Mouse (Mus musculus) kidney, embryonic 14.5 days (tissue): ENCODE data around the gene Pabpc1l. TPM values are rescaled to one million over a fixed set of nuclear protein-coding genes. Genes with fewer than 3 reads are reported as not detected.
"Not testable (repeated sequence)": the region's sequence is repeated elsewhere in the genome, so short reads cannot be mapped to it uniquely, and the experiment has no call there.

Experiments used
- ATAC-seq: fragments of 200-750 bp; cut with Nextera tagmentation; 2 replicates; pipeline ENCODE4 v1.8.0; 2017; ENCODE audit warnings: moderate number of reproducible peaks, mild to moderate bottlenecking, moderate TSS enrichment, moderate library complexity; ENCODE audit not compliant: low FRiP score, low TSS enrichment
- H3K27ac ChIP-seq: fragments of 300-500 bp; sonication (generic); 2 replicates; pipeline ENCODE4 v1.5.1; 2014; ENCODE audit warnings: low read depth, mild to moderate bottlenecking, low read length, moderate library complexity, mixed read lengths
- H3K27me3 ChIP-seq: fragments of 300-500 bp; sonication (generic); 2 replicates; pipeline ENCODE4 v1.6.1; 2014; ENCODE audit warnings: mild to moderate bottlenecking, low read length; ENCODE audit not compliant: control insufficient read depth, insufficient read depth
- H3K36me3 ChIP-seq: fragments of 300-500 bp; sonication (generic); 2 replicates; pipeline ENCODE4 v1.6.1; 2014; ENCODE audit warnings: low read length, mixed read lengths; ENCODE audit not compliant: control insufficient read depth, insufficient read depth
- H3K4me1 ChIP-seq: fragments of 300-500 bp; sonication (generic); 2 replicates; pipeline ENCODE4 v1.6.1; 2014; ENCODE audit warnings: low read length, mixed read lengths; ENCODE audit not compliant: control insufficient read depth, insufficient read depth
- H3K4me2 ChIP-seq: fragments of 300-500 bp; sonication (generic); replicated peaks from 2 replicates; pipeline ENCODE4 v1.6.1; 2014; ENCODE audit warnings: low read depth, mild to moderate bottlenecking, low read length
- H3K4me3 ChIP-seq: fragments of 300-500 bp; sonication (generic); 2 replicates; pipeline ENCODE4 v1.5.1; 2014; ENCODE audit warnings: mild to moderate bottlenecking, low read length
- H3K9ac ChIP-seq: fragments of 300-500 bp; sonication (generic); 2 replicates; pipeline ENCODE4 v1.6.1; 2014; ENCODE audit warnings: low read depth, mild to moderate bottlenecking, low read length, moderate library complexity
- H3K9me3 ChIP-seq: fragments of 300-500 bp; sonication (generic); 2 replicates; pipeline ENCODE4 v1.6.1; 2016; ENCODE audit warnings: low read length; ENCODE audit not compliant: control insufficient read depth
- WGBS: fragments of 180-500 bp; shearing (Covaris S2); extraction: QIAGEN DNeasy Blood & Tissue Kit; methylation state at CpG from one replicate; pipeline ENCODE4 v1.1.7; 2014; 5-methylcytosine and 5-hydroxymethylcytosine counted together
- polyA plus RNA-seq: library from polyadenylated mRNA; unstranded; fragments of >200 nt; fragmentation: Nextera tagmentation; extraction: Ambion mirVana; gene quantifications from 2 replicates; pipeline ENCODE4 v1.2.1, GENCODE M21; 2014

Gene Pabpc1l
- polyA plus RNA-seq, 1 experiment from 2014 or later: 2.7 TPM

DNA sequence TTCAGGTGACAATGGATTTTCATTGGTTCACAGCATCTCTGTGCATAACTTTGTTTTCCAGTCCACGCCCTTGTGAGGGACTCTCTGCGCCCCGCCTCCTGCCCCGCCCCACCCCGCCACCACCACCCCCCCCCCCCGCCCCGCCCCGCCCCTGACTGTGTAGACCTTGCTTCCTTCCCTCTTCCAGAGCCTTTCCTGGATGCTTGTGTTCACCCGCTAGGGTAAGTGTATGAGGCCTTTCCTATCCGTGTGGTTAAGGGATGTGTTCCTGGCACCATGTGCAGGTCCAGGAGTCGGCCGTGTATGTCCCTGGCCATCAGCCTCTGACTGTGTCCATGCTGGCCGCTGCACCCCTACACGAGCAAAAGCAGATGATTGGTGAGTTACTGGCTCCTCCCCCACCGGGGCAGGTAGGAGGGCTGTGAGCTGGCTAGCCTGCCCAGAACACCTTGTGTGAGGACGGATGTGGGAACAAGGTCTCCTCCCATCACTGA lies 22.0 kb downstream of the Pabpc1l start:
- no peak overlapping the region for H3K27ac ChIP-seq

GRCm38 (mm10) chr2:164053767-164054166 lies 28.5 kb downstream of the Pabpc1l start:
- H3K9me3 ChIP-seq: no peaks in the 10 kb centered on the region
- H3K9ac ChIP-seq: no peak overlapping the region
- H3K27ac ChIP-seq: no peak overlapping the region
- peaks cover 64% of the 10 kb centered on the region for H3K36me3 ChIP-seq
- H3K4me2 ChIP-seq: no peak overlapping the region
- no peaks in the 10 kb centered on the region for H3K27me3 ChIP-seq
- 90% methylated on average over 8 of the region's 8 CpGs for WGBS
- H3K4me1 ChIP-seq: no peaks in the 10 kb centered on the region
- no peak overlapping the region for H3K4me3 ChIP-seq
- ATAC-seq: no peak

More for the DNA sequence above, 22.0 kb downstream of the Pabpc1l start:
- Histone ChIP-seq H3K36me3 (peaks cover 6% of the 10 kb centered on the region; the same call in 1 of the 2 replicates), H3K4me1 (no peaks in the 10 kb centered on the region), H3K27me3 (no peaks in the 10 kb centered on the region), H3K4me2 (peak overlapping the region; percentile 47), H3K9me3 (no peaks in the 10 kb centered on the region), H3K9ac (no peak overlapping the region), H3K4me3 (peak overlapping the region; percentile 28)
- peak; percentile 80 for ATAC-seq
- 3% methylated on average over 12 of the region's 16 CpGs for WGBS

DNA sequence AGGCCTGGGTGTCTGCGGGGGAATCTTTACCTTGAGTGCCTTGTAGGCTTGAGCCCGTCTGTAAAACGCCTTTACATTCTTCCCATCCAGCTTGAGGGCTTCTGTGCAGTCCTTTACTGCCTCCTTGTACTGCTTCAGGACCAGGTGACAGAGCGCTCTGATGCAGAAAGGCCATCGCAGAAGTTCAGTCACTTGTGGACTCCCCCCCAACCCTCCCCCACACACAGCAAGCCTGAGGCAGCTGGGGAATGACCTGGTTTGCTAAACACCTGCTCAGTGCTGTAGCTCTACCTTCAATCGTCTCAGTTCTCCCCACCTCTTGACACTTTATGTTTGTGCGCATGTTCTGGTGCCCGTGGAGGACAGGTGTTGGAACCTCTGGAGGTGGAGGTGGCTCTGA lies 29.4 kb downstream of the Pabpc1l start:
- ATAC-seq: no peak
- Histone ChIP-seq H3K4me2 (no peak overlapping the region), H3K4me3 (no peak overlapping the region), H3K36me3 (peaks cover 73% of the 10 kb centered on the region), H3K4me1 (no peaks in the 10 kb centered on the region), H3K27ac (no peak overlapping the region), H3K9me3 (no peaks in the 10 kb centered on the region), H3K9ac (no peak overlapping the region), H3K27me3 (no peaks in the 10 kb centered on the region)
- 87% methylated on average over 8 of the region's 8 CpGs for WGBS

DNA sequence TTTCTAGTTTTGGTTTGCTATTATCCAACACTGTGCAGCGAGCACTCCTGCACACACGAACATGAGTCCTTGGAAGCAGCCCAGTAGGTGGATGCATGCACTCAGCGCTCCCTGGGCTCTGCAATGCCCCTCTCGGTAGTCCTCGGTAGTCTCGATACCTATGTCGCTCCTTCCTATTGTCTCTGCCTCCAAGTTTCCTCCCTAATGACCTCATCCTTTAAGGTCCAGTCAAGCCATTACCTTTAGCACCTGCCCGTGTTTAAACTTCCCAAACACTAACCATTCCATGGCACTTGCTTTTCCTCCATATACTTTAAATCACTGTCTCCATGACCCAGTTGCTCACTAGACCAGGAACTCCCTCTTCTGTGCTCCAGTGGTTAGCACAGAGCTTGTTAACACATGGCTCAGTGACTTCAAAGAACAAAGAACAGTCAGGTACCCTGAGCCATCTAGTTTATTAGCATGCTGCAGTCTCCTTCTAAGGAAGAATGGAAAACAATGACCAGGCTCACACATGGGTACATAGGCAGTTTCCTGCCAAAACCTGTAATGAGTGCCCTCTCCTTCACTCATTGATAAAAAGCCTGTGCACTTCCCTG lies 34.5 kb downstream of the Pabpc1l start:
- 0 out of 2 replicates have a peak, but pooled peaks cover 2% of the 10 kb centered on the region for H3K4me1 ChIP-seq
- no peaks in the 10 kb centered on the region for H3K9me3 ChIP-seq
- WGBS: 74% methylated on average over 8 of the region's 8 CpGs
- H3K9ac ChIP-seq: no peak overlapping the region
- no peaks in the 10 kb centered on the region for H3K27me3 ChIP-seq
- no peak overlapping the region for H3K4me2 ChIP-seq
- H3K27ac ChIP-seq: no peak overlapping the region
- H3K36me3 ChIP-seq: peaks cover 84% of the 10 kb centered on the region
- ATAC-seq: peak; percentile 79; the same call in 1 of the 2 replicates
- H3K4me3 ChIP-seq: no peak overlapping the region

DNA sequence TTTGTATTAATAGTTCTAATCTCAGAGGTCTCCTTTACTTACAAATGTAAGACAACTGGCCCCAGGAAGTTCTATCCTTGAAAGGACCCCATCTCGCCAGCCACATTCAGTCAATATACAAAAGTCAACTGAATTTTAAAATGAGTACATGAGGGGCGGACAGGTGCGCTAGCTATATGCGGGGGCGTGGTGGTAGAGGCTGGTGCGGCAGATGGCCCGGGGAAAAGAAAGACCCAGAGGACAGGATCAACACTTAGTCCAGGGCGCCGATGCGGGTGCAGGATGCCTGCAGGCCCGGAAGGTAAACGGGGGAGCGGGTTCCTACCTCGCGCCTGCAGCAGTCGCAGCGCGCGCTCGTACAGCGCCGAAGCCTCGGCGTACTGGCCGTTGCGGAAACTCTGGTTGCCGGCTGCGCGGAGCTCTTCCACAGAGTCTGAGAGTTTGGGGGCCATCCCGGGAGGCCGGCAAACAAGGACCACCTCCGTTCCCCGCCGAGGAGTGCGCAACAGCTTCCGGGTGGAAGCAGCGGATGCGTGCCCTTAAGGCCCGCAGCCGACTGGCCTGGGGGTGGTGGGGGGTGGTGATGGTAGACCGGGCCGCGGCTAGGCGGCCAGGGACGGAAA lies 45.0 kb downstream of the Pabpc1l start, which contains the start of gene Stk4:
Gene Stk4 (plus strand): TSS at position 181 of the 623 bp plus-strand sequence.
- peaks cover 14% of the 10 kb centered on the region; the same call in 1 of the 2 replicates for H3K36me3 ChIP-seq
- H3K4me3 ChIP-seq: peak within 1 kb of the TSS; percentile 80
- H3K4me2 ChIP-seq: peak within 1 kb of the TSS; percentile 83
- peak; percentile 32; the same call in 1 of the 2 replicates for ATAC-seq
- H3K4me1 ChIP-seq: peaks cover 21% of the 10 kb centered on the region
- peak within 1 kb of the TSS; percentile 88 for H3K9ac ChIP-seq
- no peaks in the 10 kb centered on the region for H3K9me3 ChIP-seq
- H3K27me3 ChIP-seq: no peaks in the 10 kb centered on the region
- peak within 1 kb of the TSS; percentile 83 for H3K27ac ChIP-seq
- WGBS: under 1% methylated on average over 45 of the region's 45 CpGs

DNA sequence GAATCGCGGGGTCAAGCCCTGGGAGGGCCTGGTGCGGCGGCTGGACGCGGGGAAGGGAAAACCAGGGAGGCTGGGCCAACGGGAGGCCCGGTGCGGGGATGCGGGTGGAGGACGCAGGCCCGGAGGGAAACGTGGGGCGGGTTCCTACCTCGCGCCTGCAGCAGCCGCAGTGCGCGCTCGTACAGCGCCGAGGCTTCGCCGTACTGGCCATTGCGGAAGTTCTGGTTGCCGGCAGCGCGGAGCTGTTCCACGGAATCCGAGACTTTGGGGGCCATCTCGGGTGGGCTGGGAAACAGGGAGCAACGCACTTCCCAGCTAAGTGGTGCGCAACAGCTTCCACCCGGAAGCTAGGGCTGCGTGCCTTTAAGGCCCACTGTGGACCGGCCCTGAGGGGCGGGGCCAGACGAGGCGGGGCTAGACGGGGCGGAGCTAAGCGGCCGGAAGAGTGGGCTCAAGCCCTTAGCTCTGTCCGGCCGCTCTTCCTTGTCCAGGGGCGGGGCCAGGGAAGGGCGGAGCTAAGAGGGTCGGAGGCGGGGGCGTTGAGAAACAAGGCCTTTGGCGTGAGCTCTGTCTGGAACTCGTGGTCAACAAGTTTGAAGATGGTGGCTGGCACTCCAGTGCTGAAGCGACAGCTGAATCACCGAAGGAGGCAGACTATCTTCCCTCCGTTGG lies 45.7 kb downstream of the Pabpc1l start, which contains the start of gene Tomm34:
Gene Tomm34 (minus strand): TSS at position 405 of the 672 bp plus-strand sequence.
- Histone ChIP-seq H3K27ac (peak within 1 kb of the TSS; percentile 83), H3K4me1 (peaks cover 23% of the 10 kb centered on the region), H3K36me3 (peaks cover 8% of the 10 kb centered on the region; the same call in 1 of the 2 replicates), H3K9ac (peak within 1 kb of the TSS; percentile 88), H3K4me2 (peak within 1 kb of the TSS; percentile 83), H3K4me3 (peak within 1 kb of the TSS; percentile 80), H3K9me3 (no peaks in the 10 kb centered on the region), H3K27me3 (no peaks in the 10 kb centered on the region)
- ATAC-seq: peak; percentile 98
- under 1% methylated on average over 48 of the region's 55 CpGs for WGBS

GRCm38 (mm10) chr2:164071437-164071820 lies 46.2 kb downstream of the Pabpc1l start:
- H3K9ac ChIP-seq, H3K36me3 ChIP-seq, H3K27ac ChIP-seq, ATAC-seq, H3K27me3 ChIP-seq, H3K9me3 ChIP-seq: not testable (repeated sequence)
- peaks cover 23% of the 10 kb centered on the region for H3K4me1 ChIP-seq
- H3K4me3 ChIP-seq: peak overlapping the region; percentile 80; the same call in 1 of the 2 replicates
- peak overlapping the region; percentile 83; the same call in 1 of the 2 replicates for H3K4me2 ChIP-seq
- WGBS: 76% methylated on average over 11 of the region's 11 CpGs

DNA sequence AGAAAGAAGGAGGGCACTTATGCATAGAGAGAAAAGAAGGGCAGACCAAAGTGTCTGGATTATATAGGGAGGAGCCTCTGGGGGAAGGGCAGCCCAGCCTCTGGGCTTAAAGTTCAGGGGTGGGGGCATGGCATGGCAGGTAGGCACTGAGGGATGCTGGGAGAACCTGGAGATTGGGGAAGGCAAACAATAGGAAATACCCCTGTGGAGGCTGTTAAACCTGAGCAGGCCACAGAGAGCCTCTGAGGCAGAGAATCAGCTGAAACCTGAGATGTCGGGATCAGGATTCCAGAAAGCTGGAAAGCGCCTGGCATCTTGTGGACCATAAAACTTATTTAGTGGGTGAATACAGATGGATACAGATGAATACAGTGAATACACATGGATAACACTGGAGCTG lies 46.9 kb downstream of the Pabpc1l start:
- no peak overlapping the region for H3K27ac ChIP-seq
- no peaks in the 10 kb centered on the region for H3K27me3 ChIP-seq
- no peak for ATAC-seq
- H3K4me3 ChIP-seq: no peak overlapping the region
- H3K9ac ChIP-seq: no peak overlapping the region
- peaks cover 23% of the 10 kb centered on the region for H3K4me1 ChIP-seq
- peaks cover 1% of the 10 kb centered on the region; the same call in 1 of the 2 replicates for H3K36me3 ChIP-seq
- WGBS: 45% methylated on average over 2 of the region's 2 CpGs
- H3K9me3 ChIP-seq: no peaks in the 10 kb centered on the region
- H3K4me2 ChIP-seq: no peak overlapping the region
